Mouse (Mus musculus) heart, postnatal 0 days (tissue): ENCODE measurements around the gene Ddx1.

Experiments
- CTCF ChIP-seq: IDR thresholded peaks from 2 replicates; pipeline ENCODE4 v1.5.1; 2016; ENCODE audit warnings: antibody characterized with exemption, control low read depth, low read depth
- EP300 ChIP-seq: IDR thresholded peaks from 2 replicates; pipeline ENCODE4 v1.6.1; 2016; ENCODE audit warnings: antibody characterized with exemption, low read depth

DNA sequence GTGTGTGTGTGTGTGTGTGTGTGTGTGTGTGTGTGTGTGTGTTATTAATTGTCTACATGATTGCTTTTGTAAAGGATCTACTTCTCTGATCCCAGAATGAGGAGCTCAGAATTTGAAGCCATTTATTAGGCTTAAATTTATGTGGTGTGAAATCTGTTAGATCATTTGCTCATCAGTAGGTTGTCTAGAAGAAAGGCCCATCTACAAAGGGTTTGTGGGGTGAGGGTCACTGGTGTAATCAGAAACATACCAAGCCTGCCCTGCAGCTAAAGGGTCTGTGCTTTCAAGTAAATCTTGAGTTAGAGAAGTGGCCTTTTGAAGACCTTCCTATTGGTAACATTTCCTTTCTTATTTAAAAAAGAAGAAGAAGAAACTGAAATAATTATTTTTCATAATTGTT lies 53.5 kb downstream of the Ddx1 start:
- TF ChIP-seq CTCF (no peak), EP300 (no peak)
